Mouse (Mus musculus): ENCODE data around the gene Mrpl12.

The Mrpl12 gene

GRCm38 (mm10) chr11:120538485-120538884, 54.1 kb downstream of the Mrpl12 start:
- DNase-seq (ENCODE audit: low spot score in 2 of 2): no peak

All from spleen, postnatal 36 days (tissue).